Mouse (Mus musculus) adrenal gland, adult 2 months (tissue): ENCODE results near the gene Ccdc146. TPM values are rescaled to one million over a fixed set of nuclear protein-coding genes. Genes with fewer than 3 reads are reported as not detected.
A peak's percentile ranks its signal among the peaks of the same experiment; 100 is the strongest.

Experiments
- DNase-seq: peaks from one replicate; pipeline ENCODE4 v3.0.0; 2021
- long read RNA-seq: library from polyadenylated mRNA; stranded (forward); transcript quantifications from one replicate; pipeline ENCODE4 v2.0.0, GENCODE M21; 2021
- polyA plus RNA-seq: library from polyadenylated mRNA; depleted of rRNA; stranded (reverse); fragments of >200 nt; gene quantifications from 2 replicates; pipeline ENCODE4 v1.2.3, GENCODE M21; 2012; rRNA removed
- total RNA-seq, 2 experiments: library from RNA; stranded (reverse); gene quantifications; 2 replicates each; pipeline ENCODE4 v1.2.3; 2021

Gene Ccdc146
- total RNA-seq (under 1 TPM; 0.14 TPM), polyA plus RNA-seq (0.18 TPM in 1 of 2 replicates, not detected in the other)
- long read RNA-seq, result 0 reads

DNA sequence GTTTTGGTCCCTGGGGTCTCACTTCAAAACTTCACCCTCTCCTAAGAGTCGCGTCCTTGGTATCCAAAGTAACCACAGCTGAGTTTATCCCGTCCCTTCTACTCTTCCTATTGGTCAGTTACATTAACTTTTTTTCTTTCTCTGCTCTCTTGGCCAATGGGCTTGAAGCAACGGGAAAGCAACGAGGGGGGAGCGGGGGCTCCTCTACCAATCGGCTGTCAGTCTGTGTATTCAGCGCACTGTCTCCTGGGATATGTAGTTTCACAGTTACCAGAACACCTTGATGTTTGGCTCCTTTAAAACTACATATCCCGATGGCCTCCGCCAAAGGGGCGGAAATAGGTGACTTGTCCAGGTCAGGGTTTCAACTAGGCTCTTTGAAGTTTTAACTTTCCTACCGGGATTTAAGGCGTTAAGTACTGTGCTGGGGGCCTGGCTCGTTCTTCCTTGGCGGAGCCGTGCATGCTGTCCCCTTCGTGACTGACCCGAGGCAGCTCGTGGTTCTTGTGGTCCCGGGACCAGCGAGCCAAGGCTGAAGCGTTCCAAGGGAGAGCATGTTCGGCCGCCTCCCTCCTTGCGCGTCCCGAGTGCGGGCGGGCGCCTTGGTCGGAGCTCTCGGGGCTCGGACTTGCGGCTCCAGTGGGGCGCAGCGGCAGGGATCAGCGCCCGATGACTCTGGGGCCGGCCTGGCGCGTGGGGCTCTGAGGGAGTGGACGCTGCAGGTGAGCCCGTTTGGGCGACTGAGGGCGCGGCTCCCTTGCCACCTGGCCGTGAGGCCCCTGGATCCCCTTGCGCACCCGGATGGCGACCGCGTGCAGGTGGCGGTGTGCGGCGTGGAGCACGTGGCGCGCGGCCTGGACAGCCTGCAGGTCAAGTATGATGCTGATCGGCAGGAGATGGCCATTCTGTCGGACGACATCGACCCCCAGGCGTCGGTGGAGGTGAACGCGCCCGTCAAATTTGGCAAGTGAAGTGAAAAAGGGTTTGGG, at the start of gene Ccdc146, which contains the start of gene Fam185a:
Gene Ccdc146 (minus strand): TSS at position 64 of the 989 bp plus-strand sequence.
Gene Fam185a (plus strand): TSS at position 345 of the 989 bp plus-strand sequence.
- DNase-seq, result peak; percentile 96

DNA sequence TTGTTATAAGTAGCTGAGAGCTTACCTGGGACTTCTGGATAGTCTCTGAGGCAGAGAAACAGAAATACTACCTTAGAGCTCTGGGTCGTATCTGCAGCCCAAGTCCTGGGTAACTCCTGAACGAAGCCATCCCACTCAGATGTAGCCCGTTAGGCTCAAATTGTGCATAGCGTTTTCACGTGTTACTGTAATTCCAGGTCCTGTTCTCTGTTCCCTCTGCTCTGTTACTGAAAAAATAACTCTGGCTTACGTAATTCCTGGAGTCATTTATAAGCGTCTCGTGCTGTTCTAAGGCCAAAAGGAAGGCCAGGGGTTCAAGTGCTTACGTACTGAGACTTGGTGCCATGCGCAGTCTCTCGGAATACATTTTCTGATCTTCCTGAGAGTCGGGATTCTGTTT, 43.6 kb upstream of the Ccdc146 start:
- no peak for DNase-seq

- no peak for DNase-seq
Observed at GRCm38 (mm10) chr5:21467387-21467786, 42.9 kb upstream of the Ccdc146 start.

- DNase-seq, result no peak
Observed at GRCm38 (mm10) chr5:21440833-21441530, 16.5 kb upstream of the Ccdc146 start.

- no peak for DNase-seq
Observed at GRCm38 (mm10) chr5:21439446-21440110, 15.1 kb upstream of the Ccdc146 start.

GRCm38 (mm10) chr5:21438428-21438827, 14.0 kb upstream of the Ccdc146 start:
- no peak for DNase-seq

GRCm38 (mm10) chr5:21436471-21436975, 12.0 kb upstream of the Ccdc146 start:
- no peak for DNase-seq

GRCm38 (mm10) chr5:21434148-21434929, 9.9 kb upstream of the Ccdc146 start:
- DNase-seq, result no peak

DNA sequence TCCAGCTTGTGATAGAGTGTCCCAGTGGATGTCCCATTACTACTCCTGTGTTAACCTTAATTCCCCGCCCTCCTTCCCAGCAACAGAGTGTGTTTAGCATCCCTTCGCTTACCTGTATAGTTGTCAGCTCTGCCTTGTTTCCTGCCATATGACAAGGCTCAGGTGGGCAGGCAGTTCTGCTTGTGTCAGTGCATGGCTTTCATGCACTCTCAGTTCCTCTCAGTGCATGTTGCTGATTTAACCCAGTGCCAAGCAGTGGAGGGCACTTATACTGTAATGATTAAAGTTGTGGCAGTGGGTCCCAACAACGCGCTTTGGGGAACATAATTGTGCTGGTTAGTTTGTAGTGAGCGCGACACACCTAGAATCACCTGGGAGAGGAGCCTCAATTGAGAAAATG, 2.2 kb upstream of the Ccdc146 start:
- DNase-seq, result no peak

GRCm38 (mm10) chr5:21420609-21421008, 3.9 kb downstream of the Ccdc146 start:
- DNase-seq, result no peak

DNA sequence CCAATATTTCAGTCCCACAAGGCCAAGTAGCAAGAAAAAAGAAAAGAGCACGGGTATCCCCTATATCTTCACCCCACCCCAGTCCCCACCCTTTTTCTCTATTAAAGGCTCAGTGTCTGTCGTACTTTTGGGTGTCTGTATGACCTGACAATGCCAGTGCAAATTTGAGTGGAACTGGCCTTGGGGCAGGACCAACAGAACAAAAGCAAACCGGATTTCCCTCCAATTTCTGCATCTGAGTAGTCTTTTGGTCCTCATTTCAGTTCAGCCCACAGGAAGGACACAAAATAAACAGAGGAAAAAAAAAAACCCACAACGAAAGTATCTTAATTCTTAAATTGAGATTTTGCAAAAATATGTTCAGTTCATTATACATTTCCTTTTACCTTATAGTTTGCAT, 5.9 kb downstream of the Ccdc146 start:
- DNase-seq, result no peak

DNA sequence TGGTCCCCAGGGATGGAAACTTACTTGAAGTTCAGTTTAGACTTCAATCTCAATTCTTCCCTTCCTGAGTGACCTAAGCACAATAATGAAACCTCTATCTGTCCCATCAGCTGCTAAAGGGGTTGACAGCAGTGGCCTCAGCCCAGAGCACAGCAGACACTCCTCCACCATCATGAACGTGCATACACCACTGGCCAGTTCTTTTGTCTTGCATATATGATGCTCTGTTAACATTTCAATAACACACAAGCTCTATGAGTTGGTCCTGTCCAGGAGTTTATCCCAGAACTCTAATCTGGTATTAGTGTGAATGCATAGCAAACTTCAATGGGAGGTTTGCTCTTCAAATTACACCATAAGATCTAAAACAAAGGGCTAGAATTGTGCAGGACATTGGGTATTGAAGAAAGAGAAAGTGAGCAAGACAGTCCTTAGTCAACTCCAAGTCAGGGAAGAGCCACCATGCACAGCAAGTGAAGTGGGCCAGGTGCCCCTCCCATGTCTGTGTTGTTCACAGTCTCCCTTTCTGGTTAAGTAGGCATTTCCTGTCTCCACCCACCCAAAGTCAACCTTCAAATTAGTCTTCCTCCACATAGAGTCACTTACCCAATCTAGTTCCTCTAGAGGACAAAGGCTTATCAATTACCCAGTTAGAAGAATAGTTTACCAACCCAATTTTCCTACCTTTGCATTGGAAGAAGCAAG, 10.2 kb downstream of the Ccdc146 start:
- DNase-seq, result no peak

- no peak for DNase-seq
Observed at GRCm38 (mm10) chr5:21413322-21413721, 11.2 kb downstream of the Ccdc146 start.

GRCm38 (mm10) chr5:21412056-21412455, 12.4 kb downstream of the Ccdc146 start:
- no peak for DNase-seq

DNA sequence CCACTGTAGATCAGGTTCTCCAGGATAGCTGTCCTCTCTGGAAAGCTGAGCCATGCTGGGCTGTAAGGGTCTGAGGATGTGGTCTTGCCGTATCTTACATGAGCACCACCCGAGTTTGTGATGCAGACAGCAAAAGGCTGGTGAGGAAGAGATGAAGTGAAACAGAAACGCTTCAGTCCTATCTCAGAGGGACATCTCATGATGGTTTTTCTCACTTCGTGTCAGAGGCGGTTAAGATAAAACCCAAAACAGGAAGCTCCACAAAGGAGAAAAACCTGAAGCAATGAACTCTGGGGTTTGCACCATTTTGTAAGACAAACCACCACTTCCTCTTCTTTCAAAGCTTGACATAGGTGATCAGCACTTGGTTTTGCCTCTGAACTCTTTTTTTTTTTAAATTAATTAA, 13.2 kb downstream of the Ccdc146 start:
- no peak for DNase-seq

GRCm38 (mm10) chr5:21395205-21395840, 29.2 kb downstream of the Ccdc146 start:
- no peak for DNase-seq

- DNase-seq, result no peak
Observed at GRCm38 (mm10) chr5:21394562-21394961, 29.9 kb downstream of the Ccdc146 start.

DNA sequence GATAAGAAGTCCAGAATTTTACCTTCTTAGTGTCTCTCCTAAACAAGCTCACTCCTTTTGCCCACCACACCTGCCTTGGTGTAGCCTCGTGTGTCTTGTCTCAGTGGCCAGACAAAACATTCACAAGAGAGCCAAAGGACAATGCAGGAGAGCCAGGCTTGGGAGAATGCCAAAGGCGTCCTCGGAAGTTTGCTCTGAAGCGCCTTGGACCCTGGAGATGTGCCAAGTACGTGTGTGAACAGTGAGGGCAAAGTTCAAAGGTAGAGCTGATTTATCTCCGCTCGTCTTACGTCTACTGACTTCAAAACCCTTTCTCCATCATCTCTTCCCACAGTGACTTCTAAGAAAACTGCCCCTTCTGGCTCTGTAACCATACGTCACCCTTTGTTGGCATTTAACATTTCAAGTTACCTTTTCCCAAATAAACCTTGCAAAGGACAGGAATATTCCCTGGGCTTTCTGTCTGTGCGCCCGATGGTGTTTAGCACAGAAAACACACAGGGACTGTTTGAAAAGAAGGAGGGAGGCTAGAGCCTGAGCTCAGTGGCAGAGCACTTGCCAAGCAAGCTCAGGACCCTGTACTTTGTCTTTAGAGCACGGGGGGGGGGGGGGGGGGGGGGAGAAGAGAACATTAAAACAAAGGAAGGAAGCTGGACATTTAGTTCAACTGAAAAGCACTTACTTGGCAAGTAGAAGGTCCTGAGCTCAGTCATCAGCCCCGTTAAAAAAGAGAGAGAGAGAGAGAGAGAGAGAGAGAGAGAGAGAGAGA, 32.7 kb downstream of the Ccdc146 start:
- peak; percentile 27 for DNase-seq

DNA sequence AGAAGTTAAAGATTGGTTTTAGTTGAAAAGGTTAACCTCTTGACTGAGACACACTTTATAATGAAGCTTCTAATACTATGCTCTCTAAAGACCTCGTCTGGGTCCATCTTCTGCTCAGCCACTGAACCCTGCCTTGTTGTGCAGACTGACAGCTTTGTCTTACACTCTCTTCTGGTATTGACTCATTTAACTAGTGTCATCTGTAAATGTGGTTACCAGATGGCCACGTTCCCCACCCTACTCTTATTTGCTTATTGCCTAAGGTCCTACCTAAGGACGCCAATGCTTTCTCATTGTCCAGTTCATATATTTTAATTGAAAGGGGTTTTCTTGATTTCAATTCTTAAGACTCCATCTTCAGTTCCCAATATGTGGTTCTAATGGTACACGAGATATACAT, 35.6 kb downstream of the Ccdc146 start:
- DNase-seq, result no peak
